Mouse (Mus musculus) midbrain, embryonic 11.5 days (tissue): ENCODE measurements at regions not wholly inside any gene's neighbourhood (a gene's known extent, or its start where the extent isn't known, plus 50 kb on each side); places are given as distances from the start of the nearest gene placed in this dataset.
A peak's percentile ranks its signal among the peaks of the same experiment; 100 is the strongest.

ENCODE experiments used
- ATAC-seq: fragments of 200-750 bp; cut with Nextera tagmentation; 2 replicates; pipeline ENCODE4 v1.8.0; 2017; ENCODE audit warnings: moderate TSS enrichment, moderate library complexity; ENCODE audit not compliant: low FRiP score
- DNase-seq: peaks from one replicate; pipeline ENCODE4 v3.0.0; 2015; ENCODE audit warnings: low spot score; ENCODE audit errors: missing footprints
- H3K27ac ChIP-seq: fragments of 300-500 bp; sonication (generic); 2 replicates; pipeline ENCODE4 v1.5.1; 2014; ENCODE audit warnings: low read depth, low read length
- H3K27me3 ChIP-seq: fragments of 300-500 bp; sonication (generic); 2 replicates; pipeline ENCODE4 v1.6.1; 2014; ENCODE audit warnings: mild to moderate bottlenecking, low read length, moderate library complexity, mixed read lengths; ENCODE audit not compliant: control insufficient read depth, insufficient read depth
- H3K36me3 ChIP-seq: fragments of 300-500 bp; sonication (generic); 2 replicates; pipeline ENCODE4 v1.6.1; 2014; ENCODE audit warnings: mild to moderate bottlenecking, low read length, moderate library complexity, mixed read lengths; ENCODE audit not compliant: control insufficient read depth, insufficient read depth
- H3K4me1 ChIP-seq: fragments of 300-500 bp; sonication (generic); 2 replicates; pipeline ENCODE4 v1.6.1; 2014; ENCODE audit warnings: low read length; ENCODE audit not compliant: control insufficient read depth, insufficient read depth
- H3K4me2 ChIP-seq: fragments of 300-500 bp; sonication (generic); 2 replicates; pipeline ENCODE4 v1.6.1; 2014; ENCODE audit warnings: mild to moderate bottlenecking, moderate library complexity
- H3K4me3 ChIP-seq: fragments of 300-500 bp; sonication (generic); 2 replicates; pipeline ENCODE4 v1.5.1; 2014; ENCODE audit warnings: low read depth, low read length
- H3K9ac ChIP-seq: fragments of 300-500 bp; sonication (generic); 2 replicates; pipeline ENCODE4 v1.6.1; 2014; ENCODE audit warnings: low read length
- H3K9me3 ChIP-seq: fragments of 300-500 bp; sonication (generic); 2 replicates; pipeline ENCODE4 v1.6.1; 2016; ENCODE audit warnings: low read length; ENCODE audit not compliant: control insufficient read depth
- WGBS: fragments of 180-500 bp; shearing (Covaris S2); extraction: QIAGEN DNeasy Blood & Tissue Kit; methylation state at CpG from one replicate; pipeline ENCODE4 v1.1.7; 2014; 5-methylcytosine and 5-hydroxymethylcytosine counted together

GRCm38 (mm10) chr14:120127481-120127880, 85.2 kb upstream of the Oxgr1 start:
- H3K36me3 ChIP-seq, result no peaks in the 10 kb centered on the region
- DNase-seq (no peak), ATAC-seq (no peak)
- no peak overlapping the region for H3K27ac ChIP-seq
- no peak overlapping the region for H3K4me3 ChIP-seq
- no peaks in the 10 kb centered on the region for H3K9me3 ChIP-seq
- no peaks in the 10 kb centered on the region for H3K27me3 ChIP-seq
- no peak overlapping the region for H3K4me2 ChIP-seq
- H3K9ac ChIP-seq, result no peak overlapping the region
- 85% methylated on average over 5 of the region's 5 CpGs for WGBS
- H3K4me1 ChIP-seq, result no peaks in the 10 kb centered on the region

GRCm38 (mm10) chr14:120134346-120135008, 92.2 kb upstream of the Oxgr1 start:
- 84% methylated on average over 6 of the region's 6 CpGs for WGBS
- Histone ChIP-seq H3K4me3 (no peak overlapping the region), H3K4me2 (no peak overlapping the region), H3K36me3 (no peaks in the 10 kb centered on the region), H3K9me3 (no peaks in the 10 kb centered on the region), H3K4me1 (peaks cover under 1% of the 10 kb centered on the region; the same call in 1 of the 2 replicates), H3K9ac (no peak overlapping the region), H3K27me3 (no peaks in the 10 kb centered on the region; the same call in 1 of the 2 replicates), H3K27ac (no peak overlapping the region)
- DNase-seq (peak; percentile 73), ATAC-seq (no peak)

- WGBS, result 66% methylated on average over 5 of the region's 5 CpGs
- H3K27me3 ChIP-seq, result peaks cover 2% of the 10 kb centered on the region; the same call in 1 of the 2 replicates
- no peak for ATAC-seq
Measured at GRCm38 (mm10) chr14:120135198-120135597, 93.0 kb upstream of the Oxgr1 start.

GRCm38 (mm10) chr14:120136736-120137135, 94.5 kb upstream of the Oxgr1 start:
- H3K36me3 ChIP-seq, result no peaks in the 10 kb centered on the region
- no peak overlapping the region for H3K27ac ChIP-seq
- no peaks in the 10 kb centered on the region for H3K9me3 ChIP-seq
- no peak overlapping the region for H3K4me2 ChIP-seq
- H3K4me1 ChIP-seq, result peaks cover 5% of the 10 kb centered on the region
- WGBS, result 91% methylated on average over 8 of the region's 8 CpGs
- peaks cover 3% of the 10 kb centered on the region; the same call in 1 of the 2 replicates for H3K27me3 ChIP-seq
- DNase-seq (peak; percentile 77), ATAC-seq (no peak)
- H3K4me3 ChIP-seq, result no peak overlapping the region
- no peak overlapping the region for H3K9ac ChIP-seq

More at GRCm38 (mm10) chr14:120135198-120135597, 93.0 kb upstream of the Oxgr1 start:
- Histone ChIP-seq H3K9me3 (no peaks in the 10 kb centered on the region), H3K4me3 (no peak overlapping the region), H3K36me3 (no peaks in the 10 kb centered on the region), H3K27ac (no peak overlapping the region), H3K4me2 (no peak overlapping the region), H3K4me1 (peaks cover 2% of the 10 kb centered on the region; the same call in 1 of the 2 replicates), H3K9ac (no peak overlapping the region)
- DNase-seq, result peak; percentile 73

- Histone ChIP-seq H3K4me2 (peak overlapping the region; percentile 34), H3K27me3 (peaks cover 3% of the 10 kb centered on the region; the same call in 1 of the 2 replicates), H3K4me3 (peak overlapping the region; percentile 14; the same call in 1 of the 2 replicates), H3K36me3 (no peaks in the 10 kb centered on the region), H3K9ac (no peak overlapping the region), H3K4me1 (peaks cover 7% of the 10 kb centered on the region), H3K9me3 (no peaks in the 10 kb centered on the region), H3K27ac (no peak overlapping the region)
- DNase-seq (peak; percentile 100), ATAC-seq (peak; percentile 86)
- WGBS, result 2% methylated on average over 21 of the region's 21 CpGs
Measured at GRCm38 (mm10) chr14:120137680-120138136, 95.5 kb upstream of the Oxgr1 start.

GRCm38 (mm10) chr14:120138546-120138945, 96.3 kb upstream of the Oxgr1 start:
- Histone ChIP-seq H3K4me2 (no peak overlapping the region), H3K9ac (no peak overlapping the region), H3K27me3 (peaks cover 6% of the 10 kb centered on the region; the same call in 1 of the 2 replicates), H3K4me3 (no peak overlapping the region), H3K4me1 (peaks cover 7% of the 10 kb centered on the region), H3K27ac (no peak overlapping the region), H3K36me3 (no peaks in the 10 kb centered on the region), H3K9me3 (no peaks in the 10 kb centered on the region)
- WGBS, result 75% methylated on average over 5 of the region's 5 CpGs
- DNase-seq, result no peak
- no peak for ATAC-seq

- 81% methylated on average over 14 of the region's 14 CpGs for WGBS
- Histone ChIP-seq H3K9me3 (no peaks in the 10 kb centered on the region), H3K4me1 (peaks cover 7% of the 10 kb centered on the region), H3K9ac (no peak overlapping the region), H3K4me2 (no peak overlapping the region), H3K4me3 (no peak overlapping the region), H3K27ac (no peak overlapping the region), H3K27me3 (peaks cover 6% of the 10 kb centered on the region; the same call in 1 of the 2 replicates), H3K36me3 (no peaks in the 10 kb centered on the region)
- DNase-seq (peak; percentile 81), ATAC-seq (no peak)
Measured at GRCm38 (mm10) chr14:120139256-120139655, 97.0 kb upstream of the Oxgr1 start.

- Histone ChIP-seq H3K4me3 (no peak overlapping the region), H3K4me2 (no peak overlapping the region), H3K36me3 (no peaks in the 10 kb centered on the region), H3K9ac (no peak overlapping the region), H3K9me3 (no peaks in the 10 kb centered on the region), H3K27me3 (peaks cover 6% of the 10 kb centered on the region; the same call in 1 of the 2 replicates), H3K4me1 (peaks cover 7% of the 10 kb centered on the region), H3K27ac (no peak overlapping the region)
- peak; percentile 85 for DNase-seq
- 27% methylated on average over 16 of the region's 16 CpGs for WGBS
- ATAC-seq, result no peak
Measured at GRCm38 (mm10) chr14:120139671-120140071, 97.4 kb upstream of the Oxgr1 start.

GRCm38 (mm10) chr14:120140211-120140610, 98.0 kb upstream of the Oxgr1 start:
- H3K4me2 ChIP-seq, result no peak overlapping the region
- no peak overlapping the region for H3K9ac ChIP-seq
- 82% methylated on average over 8 of the region's 8 CpGs for WGBS
- peak; percentile 73 for DNase-seq
- peaks cover 7% of the 10 kb centered on the region for H3K4me1 ChIP-seq
- H3K36me3 ChIP-seq, result no peaks in the 10 kb centered on the region
- no peaks in the 10 kb centered on the region for H3K9me3 ChIP-seq
- H3K27ac ChIP-seq, result no peak overlapping the region
- ATAC-seq, result no peak
- no peak overlapping the region for H3K4me3 ChIP-seq
- peaks cover 6% of the 10 kb centered on the region; the same call in 1 of the 2 replicates for H3K27me3 ChIP-seq
